In genomic region chr16:17826500-17826899, GRCm38 (mm10) we compare ENCODE assay signal across 24 mouse cellular contexts. TPM values are rescaled to one million over a fixed set of nuclear protein-coding genes. Genes with fewer than 3 reads are reported as not detected.
DNase-seq lines count a peak whose midpoint lies in the region; ATAC-seq and TF ChIP-seq lines count a peak whose summit lies in the region.
"Had no signal": no experiment of that assay in that cellular context is flagged by ENCODE, and none has a peak within 500 bp of the region (broad histone marks: within the 10 kb centered on the region; RNA-seq: fewer than 3 reads in every experiment).

No protein-coding gene starts in this region.

- intact Hi-C loops in gastrocnemius, postnatal 14 days (cut with DNase I; ENCODE audit: low total_unique reads) = no loop called here

- DNase-seq in cerebellum, adult 11 months = peak; percentile 68
- DNase-seq in cerebellum, adult 2 months = peak; percentile 66 to 81
- peak; percentile 75 to 80 for DNase-seq in cerebellum, postnatal 10 days
- no peak for DNase-seq in forebrain, postnatal 0 days
- no peak for DNase-seq in gastrocnemius, postnatal 14 days
- DNase-seq in left cerebral cortex, adult 18-20 months (ENCODE audit: low spot score in 2 of 2) = no peak
- DNase-seq: adrenal gland, adult 2 months; adrenal gland, postnatal 25 days; gastrocnemius, postnatal 25 days; kidney, adult 2 months had no signal

- H3K36me3 ChIP-seq in forebrain, postnatal 0 days (ENCODE audit: insufficient read depth) = no peaks in the 10 kb centered on the region
- H3K36me3 ChIP-seq: embryonic facial prominence, embryonic 13.5 days; forebrain, embryonic 12.5 days; heart, embryonic 12.5 days; hindbrain, embryonic 10.5 days; hindbrain, embryonic 15.5 days had no signal

- no peaks in the 10 kb centered on the region for H3K27me3 ChIP-seq in cerebellum, adult 2 months (ENCODE audit: control insufficient read depth, insufficient read depth, low read length)
- peaks cover 10% of the 10 kb centered on the region for H3K27me3 ChIP-seq in forebrain, postnatal 0 days (ENCODE audit: insufficient read depth, low read length)

- TF ChIP-seq POLR2A in cerebellum, adult 2 months (IDR thresholded peaks at IDR 0.05; ENCODE audit: borderline replicate concordance, insufficient read depth, low read length) = no peak

- no peak overlapping the region for H3K4me3 ChIP-seq in cerebellum, adult 2 months (replicated peaks; ENCODE audit: insufficient read depth, low read depth, low read length)
- H3K4me3 ChIP-seq in forebrain, postnatal 0 days (ENCODE audit: low read depth, low read length) = no peak overlapping the region
- H3K4me3 ChIP-seq: embryonic facial prominence, embryonic 13.5 days; forebrain, embryonic 12.5 days; heart, embryonic 12.5 days; hindbrain, embryonic 10.5 days; hindbrain, embryonic 15.5 days had no signal

- TF ChIP-seq CTCF in cerebellum, adult 2 months (IDR thresholded peaks at IDR 0.05; ENCODE audit: borderline replicate concordance, insufficient read depth, low read depth, low read length) = no peak
- TF ChIP-seq CTCF in forebrain, postnatal 0 days (IDR thresholded peaks at IDR 0.05; ENCODE audit: low read depth) = no peak

- H3K4me2 ChIP-seq in forebrain, postnatal 0 days (ENCODE audit: low read depth) = no peak overlapping the region
- H3K4me2 ChIP-seq: embryonic facial prominence, embryonic 13.5 days; forebrain, embryonic 12.5 days; heart, embryonic 12.5 days; hindbrain, embryonic 15.5 days had no signal

- 23% methylated on average over 2 of the region's 2 CpGs for WGBS in cerebellum, adult 2 months
- WGBS in forebrain, postnatal 0 days = 72% methylated on average over 2 of the region's 2 CpGs

- peaks cover 9% of the 10 kb centered on the region; the same call in 1 of the 2 replicates for H3K4me1 ChIP-seq in cerebellum, adult 2 months (ENCODE audit: control insufficient read depth, insufficient read depth, low read length)
- H3K4me1 ChIP-seq in forebrain, postnatal 0 days (ENCODE audit: insufficient read depth) = no peaks in the 10 kb centered on the region
- H3K4me1 ChIP-seq: forebrain, embryonic 12.5 days; heart, embryonic 12.5 days; hindbrain, embryonic 10.5 days had no signal

- no peak for ATAC-seq in forebrain, postnatal 0 days
- ATAC-seq: forebrain, embryonic 16.5 days; intestine, embryonic 16.5 days had no signal

- H3K27ac ChIP-seq in cerebellum, adult 2 months (ENCODE audit: insufficient read depth, low read length) = peak overlapping the region; percentile 28
- no peak overlapping the region for H3K27ac ChIP-seq in forebrain, postnatal 0 days (ENCODE audit: low read depth, low read length)
- H3K27ac ChIP-seq: embryonic facial prominence, embryonic 13.5 days; forebrain, embryonic 12.5 days; hindbrain, embryonic 10.5 days; hindbrain, embryonic 15.5 days had no signal

- no peaks in the 10 kb centered on the region for H3K9me3 ChIP-seq in forebrain, postnatal 0 days (ENCODE audit: low read length)
- H3K9me3 ChIP-seq: embryonic facial prominence, embryonic 13.5 days; forebrain, embryonic 12.5 days; heart, embryonic 12.5 days; hindbrain, embryonic 10.5 days; hindbrain, embryonic 15.5 days had no signal

- H3K9ac ChIP-seq in forebrain, postnatal 0 days = no peak overlapping the region
- H3K9ac ChIP-seq: embryonic facial prominence, embryonic 13.5 days; forebrain, embryonic 12.5 days; heart, embryonic 12.5 days; hindbrain, embryonic 15.5 days had no signal

RNA-seq across cellular contexts. Expression of gene B830017H08Rik, which starts 6.4 kb away (rescaled TPM):
- polyA plus RNA-seq in cerebellum, adult 2 months (2012; rRNA removed) = 4.3 and 4.7 TPM in 2 replicates
- 4.5 and 5.9 TPM in 2 replicates for total RNA-seq in forebrain, postnatal 0 days (2014; rRNA removed)
- 6.8 TPM in 2 replicates for polyA plus RNA-seq in forebrain, postnatal 0 days (2015; fragmentation: Nextera tagmentation; extraction: Ambion mirVana)
- total RNA-seq in gastrocnemius, postnatal 14 days (2021) = not detected
- 1 to 10 TPM; 2.9 to 3.6 TPM for total RNA-seq in left cerebral cortex, adult 18-20 months (2021)
- total RNA-seq: adrenal gland, adult 2 months; adrenal gland, postnatal 25 days; common myeloid progenitor, adult 5-6 weeks; gastrocnemius, adult 18-20 months; gastrocnemius, postnatal 25 days; granulocyte monocyte progenitor cell, adult 5-6 weeks; heart, adult 8-10 months; heart, postnatal 25 days had no signal
- polyA plus RNA-seq: adrenal gland, adult 2 months; forebrain, embryonic 12.5 days; heart, embryonic 12.5 days; heart, embryonic 16.5 days; intestine, embryonic 16.5 days had no signal

RNA-seq across cellular contexts. Expression of gene Car15, which starts 11.7 kb away (rescaled TPM):
- 48.4 and 58.9 TPM in 2 replicates for polyA plus RNA-seq in cerebellum, adult 2 months (2012; rRNA removed)
- 4.2 and 7.5 TPM in 2 replicates for total RNA-seq in forebrain, postnatal 0 days (2014; rRNA removed)
- polyA plus RNA-seq in forebrain, postnatal 0 days (2015; fragmentation: Nextera tagmentation; extraction: Ambion mirVana) = 1.8 and 1.9 TPM in 2 replicates
- total RNA-seq in gastrocnemius, postnatal 14 days (2021) = under 1 TPM; 0.80 to 0.96 TPM
- 1 to 10 TPM; 8.9 to 9.1 TPM for total RNA-seq in left cerebral cortex, adult 18-20 months (2021)

RNA-seq across cellular contexts. Expression of gene Scarf2, which starts 29.4 kb away (rescaled TPM):
- polyA plus RNA-seq in cerebellum, adult 2 months (2012; rRNA removed) = 2.1 and 2.5 TPM in 2 replicates
- 6.2 and 10.6 TPM in 2 replicates for total RNA-seq in forebrain, postnatal 0 days (2014; rRNA removed)
- 1.9 and 2.1 TPM in 2 replicates for polyA plus RNA-seq in forebrain, postnatal 0 days (2015; fragmentation: Nextera tagmentation; extraction: Ambion mirVana)
- 10 to 100 TPM in 1 of 2 experiments, 1 to 10 TPM in 1; 9.4 to 12.1 TPM for total RNA-seq in gastrocnemius, postnatal 14 days (2021)
- total RNA-seq in left cerebral cortex, adult 18-20 months (2021) = 1 to 10 TPM; 3.5 to 3.6 TPM
- total RNA-seq: CH12.LX; common myeloid progenitor, adult 5-6 weeks had no signal

Comparison
In these comparisons a context has a peak if more than half of its experiments do, and no peak if none do; other contexts are left out.
1. DNase-seq: peak in cerebellum, adult 11 months (single experiment), cerebellum, adult 2 months (2 of 2) and cerebellum, postnatal 10 days (2 of 2); none in forebrain, postnatal 0 days (single experiment), gastrocnemius, postnatal 14 days (single experiment) and left cerebral cortex, adult 18-20 months (0 of 2).